Mouse (Mus musculus): Measurements from ENCODE around the gene Csnk1g2. TPM values are rescaled to one million over a fixed set of nuclear protein-coding genes. Genes with fewer than 3 reads are reported as not detected.

The Csnk1g2 gene
- polyA plus RNA-seq, 1 experiment: 294 TPM

DNA sequence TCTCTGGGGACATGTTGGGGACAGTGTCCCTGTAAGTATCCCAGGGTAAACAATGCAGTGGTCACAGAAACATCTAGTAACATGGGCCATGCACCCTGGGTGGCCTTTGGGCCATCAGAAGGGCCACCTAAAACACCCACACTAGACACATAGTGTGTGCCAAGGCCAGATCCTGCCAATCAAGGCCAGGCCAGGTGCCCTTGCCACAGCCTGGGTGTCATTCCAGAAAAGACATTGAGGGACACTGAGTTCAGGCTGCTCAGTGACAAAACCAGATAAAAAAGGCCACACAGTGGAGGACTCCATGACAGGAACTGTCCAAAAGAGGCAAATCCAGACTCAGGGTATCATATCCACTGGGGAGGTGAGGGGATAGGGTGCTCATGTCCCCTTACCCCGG is 61.0 kb downstream of the Csnk1g2 start:
- H3K4me3 ChIP-seq (ENCODE audit: insufficient read depth, low read length): no peak overlapping the region
- H3K27ac ChIP-seq (ENCODE audit: insufficient read depth, low read length): no peak overlapping the region
- TF ChIP-seq POLR2A (IDR thresholded peaks at IDR 0.05; ENCODE audit: extremely low read depth, insufficient read depth, low read length): no peak
- H3K4me1 ChIP-seq (ENCODE audit: control insufficient read depth, insufficient read depth, low read length): no peaks in the 10 kb centered on the region

DNA sequence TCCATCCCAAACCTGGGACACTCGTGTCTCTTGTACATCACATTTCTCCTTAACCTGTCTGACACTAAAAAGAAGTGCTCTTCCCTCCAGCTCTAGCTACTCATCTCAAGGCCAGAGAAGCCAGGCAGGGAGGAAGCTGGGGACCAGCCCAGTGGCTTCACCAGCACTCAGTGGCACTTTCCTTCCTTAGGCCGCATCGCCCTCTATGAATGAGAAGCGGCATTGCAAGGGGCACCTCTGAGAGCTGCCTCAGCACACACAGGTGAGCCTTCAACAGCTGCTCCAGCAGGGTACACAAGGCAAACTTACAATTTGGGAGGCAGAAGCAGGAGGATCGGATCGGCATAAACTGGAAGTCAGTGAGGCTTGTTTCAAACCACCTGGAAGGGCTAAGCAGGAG is 61.6 kb downstream of the Csnk1g2 start:
- Histone ChIP-seq H3K4me3 (ENCODE audit: insufficient read depth, low read length) (no peak overlapping the region), H3K4me1 (ENCODE audit: control insufficient read depth, insufficient read depth, low read length) (no peaks in the 10 kb centered on the region), H3K27ac (ENCODE audit: insufficient read depth, low read length) (no peak overlapping the region)
- no peak for TF ChIP-seq POLR2A (IDR thresholded peaks at IDR 0.05; ENCODE audit: extremely low read depth, insufficient read depth, low read length)
- peak; percentile 74 for TF ChIP-seq CTCF (IDR thresholded peaks at IDR 0.05; ENCODE audit: extremely low read depth, insufficient read depth, low read length)

DNA sequence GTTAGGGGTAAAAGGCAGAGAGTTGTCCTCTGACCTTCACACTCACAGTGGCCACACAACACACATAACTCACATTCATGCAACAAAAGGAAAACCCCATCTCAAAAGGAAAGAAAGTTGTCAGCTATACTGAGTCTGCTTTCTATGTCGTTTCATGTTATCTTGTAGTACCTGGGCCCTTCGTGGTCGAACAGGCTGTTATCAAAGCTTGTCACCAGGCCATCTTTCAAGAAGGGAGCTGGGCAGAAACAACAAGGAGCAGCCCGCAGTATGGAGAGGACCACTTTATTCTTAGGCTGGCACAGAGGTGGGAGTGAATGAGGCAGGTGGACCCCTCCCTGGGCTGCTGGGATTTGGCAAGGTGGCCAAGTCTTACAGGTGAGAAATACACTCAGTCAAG is 62.3 kb downstream of the Csnk1g2 start:
- TF ChIP-seq POLR2A (IDR thresholded peaks at IDR 0.05; ENCODE audit: extremely low read depth, insufficient read depth, low read length) (no peak), CTCF (IDR thresholded peaks at IDR 0.05; ENCODE audit: extremely low read depth, insufficient read depth, low read length) (no peak)
- H3K27ac ChIP-seq (ENCODE audit: insufficient read depth, low read length): no peak overlapping the region
- H3K4me1 ChIP-seq (ENCODE audit: control insufficient read depth, insufficient read depth, low read length): no peaks in the 10 kb centered on the region
- no peak overlapping the region for H3K4me3 ChIP-seq (ENCODE audit: insufficient read depth, low read length)

DNA sequence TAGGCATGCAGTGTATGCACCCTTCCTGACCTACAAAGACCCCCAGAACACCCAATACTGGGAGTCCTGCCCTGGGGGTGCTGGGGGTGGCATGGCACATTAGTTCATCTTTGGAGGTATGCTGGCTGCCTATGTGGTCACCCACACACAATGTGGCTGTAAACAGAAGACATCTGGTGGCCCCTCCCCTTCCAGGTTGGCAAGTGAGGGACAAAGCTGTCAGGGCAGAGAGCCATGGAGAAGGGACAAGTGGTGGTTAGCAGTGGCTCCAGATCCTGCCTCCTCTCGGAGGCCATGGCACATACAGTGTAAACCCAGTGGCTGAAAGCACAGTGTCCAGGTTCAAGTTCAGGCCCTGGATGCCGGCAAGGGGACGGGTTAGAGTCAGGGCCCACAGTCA is 64.0 kb downstream of the Csnk1g2 start:
- no peak for TF ChIP-seq CTCF (IDR thresholded peaks at IDR 0.05; ENCODE audit: extremely low read depth, insufficient read depth, low read length)
- no peak for TF ChIP-seq POLR2A (IDR thresholded peaks at IDR 0.05; ENCODE audit: extremely low read depth, insufficient read depth, low read length)
- H3K4me3 ChIP-seq (ENCODE audit: insufficient read depth, low read length): no peak overlapping the region
- no peaks in the 10 kb centered on the region for H3K4me1 ChIP-seq (ENCODE audit: control insufficient read depth, insufficient read depth, low read length)
- H3K27ac ChIP-seq (ENCODE audit: insufficient read depth, low read length): no peak overlapping the region

DNA sequence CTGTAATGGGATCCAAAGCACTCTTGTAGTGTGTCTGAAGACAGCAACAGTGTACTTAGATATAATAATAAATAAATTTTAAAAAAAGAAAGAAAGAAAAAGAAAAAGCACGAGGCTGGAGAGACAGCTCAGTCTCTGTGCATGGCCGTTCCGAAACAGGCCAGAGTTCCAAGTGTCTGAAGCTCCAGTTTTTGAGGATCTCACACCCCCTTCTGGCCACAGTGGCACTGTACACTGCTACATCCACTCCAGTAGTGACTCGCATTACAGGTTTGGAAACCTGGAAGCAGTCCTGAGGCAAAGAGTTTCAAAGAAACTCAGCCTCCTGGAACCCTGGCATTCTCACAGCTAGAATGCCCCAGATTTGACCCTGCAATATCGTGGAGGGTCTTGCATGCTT is 65.2 kb downstream of the Csnk1g2 start:
- H3K27ac ChIP-seq (ENCODE audit: insufficient read depth, low read length): no peak overlapping the region
- H3K4me1 ChIP-seq (ENCODE audit: control insufficient read depth, insufficient read depth, low read length): no peaks in the 10 kb centered on the region
- TF ChIP-seq POLR2A (IDR thresholded peaks at IDR 0.05; ENCODE audit: extremely low read depth, insufficient read depth, low read length) (no peak), CTCF (IDR thresholded peaks at IDR 0.05; ENCODE audit: extremely low read depth, insufficient read depth, low read length) (peak; percentile 71)

More for the DNA sequence above, 65.2 kb downstream of the Csnk1g2 start:
- H3K4me3 ChIP-seq (ENCODE audit: insufficient read depth, low read length): no peak overlapping the region

Other genes with a start within 250 kb of the Csnk1g2 start
- gene Mex3d, start 235.2 kb upstream of the Csnk1g2 start, polyA plus RNA-seq (2012; rRNA removed): 13.8 and 14.3 TPM in 2 replicates
- 186 and 210 TPM in 2 replicates for gene Mbd3, start 223.3 kb upstream of the Csnk1g2 start, polyA plus RNA-seq (2012; rRNA removed)
- 1,456 and 1,595 TPM in 2 replicates for gene Uqcr11, start 216.0 kb upstream of the Csnk1g2 start, polyA plus RNA-seq (2012; rRNA removed)
- 25.5 and 26.0 TPM in 2 replicates for gene Tcf3, start 189.2 kb upstream of the Csnk1g2 start, polyA plus RNA-seq (2012; rRNA removed)
- not detected in 2 replicates for gene Onecut3, start 128.0 kb upstream of the Csnk1g2 start, polyA plus RNA-seq (2012; rRNA removed)
- gene Atp8b3, start 83.7 kb upstream of the Csnk1g2 start, polyA plus RNA-seq (2012; rRNA removed): 0.08 and 0.09 TPM in 2 replicates
- 44.7 and 45.0 TPM in 2 replicates for gene Rexo1, start 61.3 kb upstream of the Csnk1g2 start, polyA plus RNA-seq (2012; rRNA removed)
- gene Klf16, start 45.5 kb upstream of the Csnk1g2 start, polyA plus RNA-seq (2012; rRNA removed): 34.7 and 36.9 TPM in 2 replicates
- 329 and 330 TPM in 2 replicates for gene Abhd17a, start 32.5 kb upstream of the Csnk1g2 start, polyA plus RNA-seq (2012; rRNA removed)
- 63.2 and 63.9 TPM in 2 replicates for gene Scamp4, start 20.0 kb upstream of the Csnk1g2 start, polyA plus RNA-seq (2012; rRNA removed)
- 4.0 and 4.3 TPM in 2 replicates for gene Adat3, start 20.0 kb upstream of the Csnk1g2 start, polyA plus RNA-seq (2012; rRNA removed)
- gene Gm49322, start 16.8 kb upstream of the Csnk1g2 start, polyA plus RNA-seq (2012; rRNA removed): 2.5 and 2.8 TPM in 2 replicates
- 98.8 and 102 TPM in 2 replicates for gene Btbd2, start 34.2 kb downstream of the Csnk1g2 start, polyA plus RNA-seq (2012; rRNA removed)
- gene Mknk2, start 55.3 kb downstream of the Csnk1g2 start, polyA plus RNA-seq (2012; rRNA removed): 47.1 and 54.0 TPM in 2 replicates
- gene Mob3a, start 79.1 kb downstream of the Csnk1g2 start, polyA plus RNA-seq (2012; rRNA removed): 7.9 and 9.4 TPM in 2 replicates
- 111 and 118 TPM in 2 replicates for gene Izumo4, start 79.3 kb downstream of the Csnk1g2 start, polyA plus RNA-seq (2012; rRNA removed)
- 157 and 159 TPM in 2 replicates for gene Ap3d1, start 119.4 kb downstream of the Csnk1g2 start, polyA plus RNA-seq (2012; rRNA removed)
- 45.9 and 47.8 TPM in 2 replicates for gene Dot1l, start 132.4 kb downstream of the Csnk1g2 start, polyA plus RNA-seq (2012; rRNA removed)
- gene Sf3a2, start 175.4 kb downstream of the Csnk1g2 start, polyA plus RNA-seq (2012; rRNA removed): 38.9 and 46.1 TPM in 2 replicates
- gene Plekhj1, start 175.8 kb downstream of the Csnk1g2 start, polyA plus RNA-seq (2012; rRNA removed): 59.5 and 62.6 TPM in 2 replicates
- gene Amh, start 182.4 kb downstream of the Csnk1g2 start, polyA plus RNA-seq (2012; rRNA removed): 1.6 and 2.3 TPM in 2 replicates
- gene Jsrp1, start 190.7 kb downstream of the Csnk1g2 start, polyA plus RNA-seq (2012; rRNA removed): 4.7 and 5.0 TPM in 2 replicates
- 643 and 729 TPM in 2 replicates for gene Oaz1, start 203.8 kb downstream of the Csnk1g2 start, polyA plus RNA-seq (2012; rRNA removed)
- 24.8 and 29.4 TPM in 2 replicates for gene Lingo3, start 221.2 kb downstream of the Csnk1g2 start, polyA plus RNA-seq (2012; rRNA removed)
- gene Lsm7, start 232.4 kb downstream of the Csnk1g2 start, polyA plus RNA-seq (2012; rRNA removed): 223 and 238 TPM in 2 replicates
- 94.2 and 96.5 TPM in 2 replicates for gene Sppl2b, start 232.4 kb downstream of the Csnk1g2 start, polyA plus RNA-seq (2012; rRNA removed)
- gene Tmprss9, start 249.0 kb downstream of the Csnk1g2 start, polyA plus RNA-seq (2012; rRNA removed): 0.21 and 0.40 TPM in 2 replicates

Measured in cortical plate, adult 2 months (tissue).